Mouse (Mus musculus) CH12.LX (cell line): ENCODE results near the gene Plch2. TPM values are rescaled to one million over a fixed set of nuclear protein-coding genes. Genes with fewer than 3 reads are reported as not detected.

Source experiments
- DNase-seq: peaks from one replicate; pipeline ENCODE4 v3.0.0-alpha.2; 2013; ENCODE audit errors: extremely low read depth
- H3K27ac ChIP-seq: 2 replicates; pipeline ENCODE4 v1.5.1; 2012; ENCODE audit warnings: low read depth, mild to moderate bottlenecking, control low read depth, moderate library complexity; ENCODE audit not compliant: insufficient read depth
- H3K27me3 ChIP-seq: replicated peaks from 2 replicates; pipeline ENCODE3; 2012; ENCODE audit warnings: inconsistent platforms
- H3K36me3 ChIP-seq, 2 experiments: replicated peaks in 1 of 2; 2 replicates each; pipeline versions ENCODE3 to v1.6.1; 2012; ENCODE audit warnings: inconsistent platforms in 1 of 2, low read length in 1 of 2, mild to moderate bottlenecking in 1 of 2, mixed read lengths in 1 of 2, moderate library complexity in 1 of 2; ENCODE audit not compliant: control insufficient read depth in 1 of 2, insufficient read depth in 1 of 2
- H3K4me1 ChIP-seq, 2 experiments: 2 replicates each; pipeline ENCODE4 v1.6.1; 2012; ENCODE audit warnings: inconsistent platforms in 1 of 2, moderate library complexity in 1 of 2; ENCODE audit not compliant: insufficient read depth in 2 of 2, control insufficient read depth in 1 of 2
- H3K4me2 ChIP-seq: 2 replicates; pipeline ENCODE4 v1.6.1; 2012; ENCODE audit warnings: low read depth, mild to moderate bottlenecking, control low read depth; ENCODE audit not compliant: poor library complexity, insufficient read depth, severe bottlenecking
- H3K4me3 ChIP-seq, 3 experiments: fragments of 150-350 bp in 1 of 3; sonication (generic) in 1 of 3; replicated peaks in 1 of 3; 2 replicates each; pipeline versions ENCODE3 to v1.5.1; 2011 to 2012; ENCODE audit warnings: low read depth in 2 of 3, low read length in 2 of 3, mild to moderate bottlenecking in 2 of 3, moderate library complexity in 2 of 3, control low read depth in 1 of 3, improper control_type of control experiment in 1 of 3, inconsistent platforms in 1 of 3, mixed read lengths in 1 of 3; ENCODE audit not compliant: poor library complexity in 1 of 3
- H3K79me2 ChIP-seq: replicated peaks from 2 replicates; pipeline ENCODE4 v1.6.1; 2012; ENCODE audit warnings: mild to moderate bottlenecking, moderate library complexity; ENCODE audit not compliant: control insufficient read depth, poor library complexity, insufficient read depth, severe bottlenecking; ENCODE audit errors: extremely low read depth
- H3K9ac ChIP-seq: 2 replicates; pipeline ENCODE4 v1.6.1; 2012; ENCODE audit warnings: low read depth, mild to moderate bottlenecking, control low read depth, moderate library complexity; ENCODE audit not compliant: insufficient read depth
- H3K9me3 ChIP-seq: replicated peaks from 2 replicates; pipeline ENCODE3; 2012; ENCODE audit warnings: low read length, inconsistent platforms, mixed read lengths
- CTCF ChIP-seq, 2 experiments: IDR thresholded peaks in 1 of 2; conservative IDR thresholded peaks in 1 of 2; 2 replicates each; pipeline ENCODE4 v1.5.1; 2011 to 2012; ENCODE audit warnings: low read depth in 2 of 2, low read length in 2 of 2, improper control_type of control experiment in 1 of 2, inconsistent platforms in 1 of 2, mild to moderate bottlenecking in 1 of 2, moderate library complexity in 1 of 2
- ELF1 ChIP-seq: IDR thresholded peaks from 2 replicates; pipeline ENCODE4 v1.6.1; 2014; ENCODE audit warnings: low read depth, mild to moderate bottlenecking, inconsistent platforms, low read length, improper control_type of control experiment
- EP300 ChIP-seq: IDR thresholded peaks from 2 replicates; pipeline ENCODE4 v1.6.1; 2011; ENCODE audit warnings: low read length, improper control_type of control experiment
- ETS1 ChIP-seq: conservative IDR thresholded peaks from 2 replicates; pipeline ENCODE4 v1.6.1; 2012; ENCODE audit warnings: low read depth, mild to moderate bottlenecking, inconsistent platforms, low read length, improper control_type of control experiment, moderate library complexity
- MAFK ChIP-seq: IDR thresholded peaks from 2 replicates; pipeline ENCODE4 v1.6.1; 2011; ENCODE audit warnings: low read length, improper control_type of control experiment; ENCODE audit not compliant: insufficient replicate concordance
- MAX ChIP-seq: IDR thresholded peaks from 2 replicates; pipeline ENCODE4 v1.6.1; 2011; ENCODE audit warnings: low read length, improper control_type of control experiment
- MYC ChIP-seq: IDR thresholded peaks from 2 replicates; pipeline ENCODE4 v1.6.1; 2011; ENCODE audit warnings: low read depth, mild to moderate bottlenecking, improper control_type of control experiment, low read length
- POLR2AphosphoS2 ChIP-seq: IDR thresholded peaks from 2 replicates; pipeline ENCODE4 v1.6.1; 2011; ENCODE audit warnings: low read depth, low read length, improper control_type of control experiment
- RCOR1 ChIP-seq: conservative IDR thresholded peaks from 2 replicates; pipeline ENCODE4 v1.6.1; 2012; ENCODE audit warnings: low read depth, mild to moderate bottlenecking, inconsistent platforms, low read length, improper control_type of control experiment
- SIN3A ChIP-seq: IDR thresholded peaks from 2 replicates; pipeline ENCODE4 v1.6.1; 2012; ENCODE audit warnings: low read length, improper control_type of control experiment, inconsistent platforms
- TBP ChIP-seq: conservative IDR thresholded peaks from 2 replicates; pipeline ENCODE4 v1.6.1; 2011; ENCODE audit warnings: low read depth, low read length, improper control_type of control experiment
- UBTF ChIP-seq: IDR thresholded peaks from 2 replicates; pipeline ENCODE4 v1.6.1; 2012; ENCODE audit warnings: low read depth, mild to moderate bottlenecking, inconsistent platforms, low read length, improper control_type of control experiment, moderate library complexity
- ZC3H11A ChIP-seq: IDR thresholded peaks from 2 replicates; pipeline ENCODE4 v1.6.1; 2012; ENCODE audit warnings: low read depth, mild to moderate bottlenecking, inconsistent platforms, low read length, improper control_type of control experiment
- ZNF384 ChIP-seq: IDR thresholded peaks from 2 replicates; pipeline ENCODE4 v1.6.1; 2012; ENCODE audit warnings: low read depth, low read length, improper control_type of control experiment, inconsistent platforms
- dilution Hi-C: fragments of 300-500 bp; cut with MboI; formaldehyde crosslinking; loops from 2 replicates; pipeline ENCODE4 v1.14.3; 2020; ENCODE audit warnings: low sequenced_read_pairs; ENCODE audit not compliant: extremely low pct_unique_long_range_greater_than_20kb, extremely low pct_ligation_motif_present
- in situ Hi-C: fragments of 300-500 bp; cut with MboI; formaldehyde crosslinking; loops from 3 replicates; pipeline ENCODE4 v1.14.3; 2019; ENCODE audit warnings: low sequenced_read_pairs, low pct_ligation_motif_present, low pct_unique_long_range_greater_than_20kb, mixed read lengths
- polyA plus RNA-seq: library from polyadenylated mRNA; unstranded; fragments of >175 nt; gene quantifications from 2 replicates; pipeline ENCODE4 v1.2.1, GENCODE M21; 2012; ENCODE audit warnings: low read depth; ENCODE audit not compliant: insufficient read length
- total RNA-seq, 2 experiments: library from RNA; depleted of rRNA; stranded (reverse); fragments of 300-350 nt in 1 of 2; fragments of >200 nt in 1 of 2; gene quantifications; 2 replicates each; pipeline ENCODE4 v1.2.3; 2012 to 2014

Plch2 gene
- total and polyA plus RNA-seq, 3 experiments: 0.04 to 0.47 (median 0.17) TPM

DNA sequence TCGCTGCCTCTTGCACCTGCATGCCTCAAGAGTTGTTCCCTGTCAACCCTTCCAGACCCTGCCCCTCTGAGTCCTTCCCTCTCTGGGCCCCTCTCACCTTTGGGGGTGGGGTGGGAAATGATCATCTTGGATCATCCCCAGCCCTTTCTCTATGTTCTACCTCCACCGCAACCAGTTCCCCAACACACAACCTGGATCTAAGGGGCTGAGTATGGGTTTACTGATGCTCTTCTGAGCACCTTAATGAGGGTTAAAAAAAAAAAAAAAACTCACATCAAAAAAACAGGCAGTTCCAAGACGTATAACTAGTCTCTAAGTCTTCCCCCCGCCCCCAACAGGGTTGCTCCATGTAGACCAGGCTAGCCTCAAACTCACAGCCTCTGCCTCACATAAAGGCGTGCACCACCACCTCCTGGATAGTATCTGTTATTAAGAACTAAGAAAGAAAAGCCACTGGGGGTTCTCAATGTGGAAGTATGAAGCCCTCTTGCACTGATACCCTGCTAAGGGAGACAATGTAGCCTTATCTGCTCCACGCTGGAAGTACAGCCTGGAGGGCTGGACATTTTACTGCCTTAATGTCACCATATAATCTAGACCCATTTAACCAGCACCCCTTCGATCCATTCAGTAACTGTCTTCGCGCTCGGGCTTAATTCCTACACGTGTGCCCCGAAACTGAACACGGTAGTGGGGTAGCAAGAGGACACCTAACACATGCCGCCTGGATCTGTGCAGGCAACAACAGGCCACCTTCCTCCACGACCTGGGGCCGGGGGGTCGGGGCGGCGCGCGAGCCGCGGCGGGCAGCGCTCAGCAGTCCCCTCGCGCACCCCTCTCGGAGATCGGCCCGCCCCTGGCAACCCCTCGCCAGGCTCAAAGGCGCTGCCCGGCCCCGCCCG lies 28.9 kb upstream of the Plch2 start:
- dilution Hi-C loops: no loop called here
- Histone ChIP-seq H3K9ac (peak overlapping the region; percentile 83), H3K27ac (peak overlapping the region; percentile 64), H3K36me3 (peaks cover 21 to 44% of the 10 kb centered on the region in 2 experiments), H3K4me1 (peaks cover 28 to 63% of the 10 kb centered on the region in 2 experiments), H3K79me2 (peaks cover 49% of the 10 kb centered on the region), H3K9me3 (no peaks in the 10 kb centered on the region), H3K4me3 (peak overlapping the region; percentile 91 to 99 (median 97)), H3K27me3 (no peaks in the 10 kb centered on the region), H3K4me2 (peak overlapping the region; percentile 78)
- in situ Hi-C loops: no loop called here
- no peak for DNase-seq
- TF ChIP-seq RCOR1 (no peak), MYC (0 out of 2 replicates have a peak, but pooled peaks have one; percentile 48), MAX (0 out of 2 replicates have a peak, but pooled peaks have one; percentile 41), MAFK (no peak), ELF1 (no peak), EP300 (no peak)

DNA sequence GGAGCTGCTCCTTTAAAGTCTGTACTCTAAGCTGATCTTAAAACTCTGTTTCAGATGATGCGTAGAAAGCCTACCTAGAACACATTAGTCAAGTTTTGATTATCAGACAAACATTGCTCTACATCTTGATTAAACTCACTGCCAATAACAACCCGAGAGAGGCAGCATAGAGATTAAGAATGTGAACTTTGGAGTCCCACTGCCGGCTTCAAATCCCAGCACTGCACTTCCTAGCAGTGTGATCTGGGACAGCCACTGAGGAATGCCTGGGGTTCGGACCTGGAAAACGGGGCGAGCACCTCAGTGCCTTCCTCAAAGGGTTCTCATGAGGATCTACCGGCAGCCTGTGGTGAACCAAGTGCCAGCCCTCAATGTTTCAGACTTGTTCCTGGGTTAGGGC lies 27.8 kb upstream of the Plch2 start:
- peak overlapping the region; percentile 91 to 99 (median 97) for H3K4me3 ChIP-seq
- peaks cover 30 to 52% of the 10 kb centered on the region in 2 experiments for H3K36me3 ChIP-seq
- no peaks in the 10 kb centered on the region for H3K9me3 ChIP-seq
- dilution Hi-C loops: no loop called here
- DNase-seq: no peak
- TF ChIP-seq ETS1 (no peak), UBTF (no peak), ZC3H11A (no peak), ZNF384 (no peak), ELF1 (no peak), TBP (no peak), MAX (no peak), CTCF (conservative IDR thresholded peaks at IDR 0.05 in 1 of 2, IDR thresholded peaks at IDR 0.05 in 1 of 2; ENCODE audit: low read depth in 2 of 2, low read length in 2 of 2) (no peak), SIN3A (no peak), POLR2AphosphoS2 (no peak)
- peak overlapping the region; percentile 78 for H3K4me2 ChIP-seq
- in situ Hi-C loops: no loop called here
- peaks cover 26 to 52% of the 10 kb centered on the region in 2 experiments for H3K4me1 ChIP-seq
- no peak overlapping the region for H3K27ac ChIP-seq
- H3K27me3 ChIP-seq: no peaks in the 10 kb centered on the region
- H3K9ac ChIP-seq: peak overlapping the region; percentile 83
- peaks cover 60% of the 10 kb centered on the region for H3K79me2 ChIP-seq
